Mouse (Mus musculus) heart, postnatal 36 days (tissue): Measurements from ENCODE around the gene Ppp3cb. TPM values are rescaled to one million over a fixed set of nuclear protein-coding genes. Genes with fewer than 3 reads are reported as not detected.
A peak's percentile ranks its signal among the peaks of the same experiment; 100 is the strongest.

Source experiments
- DNase-seq, 2 experiments: peaks; one replicate each; pipeline ENCODE4 v3.0.0; 2021 to 2022
- intact Hi-C: fragments of 180-260 bp; cut with DNase I; formaldehyde crosslinking; loops from one replicate; pipeline ENCODE4 v1.15.1; 2025
- total RNA-seq, 2 experiments: library from RNA; stranded (reverse); gene quantifications; 2 replicates each; pipeline ENCODE4 v1.2.3; 2021

The Ppp3cb gene
- total RNA-seq, 2 experiments from 2014 or later: 64.4 to 65.0 TPM

- no peak for DNase-seq
- intact Hi-C loops: no loop called here
Observed at GRCm38 (mm10) chr14:20482051-20482751, 64.2 kb downstream of the Ppp3cb start.

- intact Hi-C loops: no loop called here
- no peak for DNase-seq
Observed at GRCm38 (mm10) chr14:20481211-20481610, 65.2 kb downstream of the Ppp3cb start.

- intact Hi-C loops: no loop called here
Observed at GRCm38 (mm10) chr14:20480195-20480579, 66.2 kb downstream of the Ppp3cb start.

GRCm38 (mm10) chr14:20479291-20480194 is 66.8 kb downstream of the Ppp3cb start, which contains the start of gene Anxa7:
Gene Anxa7, minus strand, starts transcription at chr14:20480133.
- intact Hi-C loops: loop anchor here (2.0 to 10.0 kb wide), 3 partner anchors 67 to 195 kb away; partner anchors contain the start of genes Ppp3cb and Sec24c
- DNase-seq: peak; percentile 78 to 85

More at GRCm38 (mm10) chr14:20480195-20480579, 66.2 kb downstream of the Ppp3cb start:
- DNase-seq: no peak

DNA sequence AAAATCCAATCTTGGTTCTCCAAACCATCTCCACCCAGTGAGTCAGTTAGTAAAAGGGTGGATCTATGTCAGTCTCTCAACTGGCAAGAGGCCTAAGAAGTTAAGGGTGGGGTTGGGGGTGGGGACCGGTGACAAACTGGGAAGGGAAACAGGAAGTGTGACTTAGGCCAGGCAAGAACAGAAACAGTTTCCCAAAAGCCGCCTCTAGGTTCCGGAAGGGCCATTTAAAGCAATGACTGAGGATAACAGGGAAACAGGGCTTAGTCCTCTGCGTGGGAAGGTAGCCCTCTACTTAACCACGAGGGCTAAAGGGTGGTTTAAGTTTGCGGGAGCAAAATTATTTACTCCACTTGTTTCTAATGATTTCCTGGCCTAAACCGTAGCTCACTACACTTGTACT is 67.6 kb downstream of the Ppp3cb start:
- intact Hi-C loops: loop anchor here (2.0 to 10.0 kb wide), 3 partner anchors 68 to 196 kb away; partner anchors contain the start of genes Ppp3cb and Sec24c
- DNase-seq: peak; percentile 49 to 64

- intact Hi-C loops: loop anchor here (2.0 to 10.0 kb wide), 3 partner anchors 68 to 196 kb away; partner anchors contain the start of genes Ppp3cb and Sec24c
- DNase-seq: no peak
Observed at GRCm38 (mm10) chr14:20478385-20478784, 68.0 kb downstream of the Ppp3cb start.

GRCm38 (mm10) chr14:20477261-20478025 is 68.9 kb downstream of the Ppp3cb start:
- intact Hi-C loops: loop anchor here (2.0 to 10.0 kb wide), 3 partner anchors 69 to 197 kb away; partner anchors contain the start of genes Ppp3cb and Sec24c
- DNase-seq: no peak

DNA sequence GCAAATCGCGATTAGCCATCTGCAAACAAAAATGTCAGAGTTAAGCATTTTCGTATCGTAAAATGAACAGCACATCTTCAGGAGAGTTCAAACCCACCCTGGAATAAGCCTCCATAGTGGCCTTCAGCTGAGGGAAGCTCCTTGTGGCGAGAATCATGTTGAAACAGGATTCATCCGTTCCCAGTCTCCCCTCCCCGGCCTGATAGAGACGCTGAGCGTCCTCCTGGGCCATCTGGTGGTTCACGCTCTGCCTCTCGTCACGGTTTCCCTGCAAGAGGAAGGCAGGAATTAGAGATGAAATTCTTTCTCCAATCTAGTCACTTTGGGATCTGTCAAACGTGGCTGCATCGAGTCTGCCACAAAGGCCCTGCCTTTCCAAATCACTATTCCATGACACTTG is 86.2 kb downstream of the Ppp3cb start:
- no peak for DNase-seq
- intact Hi-C loops: no loop called here

GRCm38 (mm10) chr14:20458378-20458777 is 88.0 kb downstream of the Ppp3cb start:
- no peak for DNase-seq
- intact Hi-C loops: no loop called here

DNA sequence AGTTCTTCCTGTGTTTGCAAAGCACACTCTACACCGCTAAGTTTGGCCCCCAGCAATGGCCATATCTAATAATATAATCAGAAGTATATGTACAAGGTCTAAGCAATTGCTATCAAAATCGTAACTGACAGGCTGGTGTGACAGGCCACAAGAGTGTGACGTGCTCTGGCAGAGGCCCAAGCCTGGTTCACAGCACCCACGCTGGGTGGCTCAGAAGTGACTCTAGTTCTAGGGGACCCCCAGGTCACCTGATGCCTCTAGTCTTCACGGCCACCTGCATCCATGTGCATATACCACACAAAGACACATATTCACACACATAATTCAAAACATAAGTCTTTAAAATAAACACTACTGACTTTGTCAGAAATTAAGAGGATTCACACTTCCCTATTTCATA is 93.4 kb downstream of the Ppp3cb start:
- intact Hi-C loops: no loop called here
- DNase-seq: no peak

DNA sequence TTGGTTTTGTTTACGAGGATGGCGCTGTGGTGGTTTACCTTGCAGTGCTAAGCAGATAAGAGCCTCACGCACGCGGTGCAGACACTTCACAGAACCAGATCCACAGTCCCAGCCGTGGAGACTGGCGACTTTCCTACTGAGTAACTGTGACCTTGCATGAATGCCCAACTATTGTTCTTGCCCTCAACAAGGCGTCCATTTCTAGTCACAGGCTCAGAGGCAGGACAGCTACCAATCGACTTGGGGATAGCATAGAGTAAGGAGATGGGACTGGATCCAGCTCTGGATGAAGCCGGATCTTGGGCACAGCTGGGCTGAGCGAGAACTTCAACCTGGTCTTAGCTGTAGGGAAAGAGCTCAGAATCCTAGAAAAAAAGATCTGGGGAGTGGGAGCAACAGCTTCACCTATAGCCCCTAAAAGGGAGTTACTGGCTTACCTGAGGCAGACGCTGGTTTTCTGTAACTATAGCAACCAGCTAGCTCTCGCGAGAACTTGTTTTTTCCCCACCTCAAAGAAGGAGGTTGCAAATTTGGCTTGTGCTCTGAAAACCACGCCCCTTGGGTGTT is 94.5 kb downstream of the Ppp3cb start, which contains the start of gene Cfap70:
Gene Cfap70, minus strand, starts transcription at position 462 of the 567 bp plus-strand sequence.
- intact Hi-C loops: no loop called here
- DNase-seq: peak; percentile 24 to 26

- intact Hi-C loops: no loop called here
- no peak for DNase-seq
Observed at GRCm38 (mm10) chr14:20451302-20451701, 95.1 kb downstream of the Ppp3cb start.

Other genes with a start within 250 kb of the Ppp3cb start
- gene Ecd, start 198.5 kb downstream of the Ppp3cb start, total RNA-seq: 10 to 100 TPM; 34.3 to 35.3 TPM
- 10 to 100 TPM; 29.6 to 35.0 TPM for gene Fam149b, start 198.4 kb downstream of the Ppp3cb start, total RNA-seq
- 10 to 100 TPM; 10.7 to 13.8 TPM for gene Dnajc9, start 157.7 kb downstream of the Ppp3cb start, total RNA-seq
- 10 to 100 TPM; 64.9 to 71.7 TPM for gene Mrps16, start 152.9 kb downstream of the Ppp3cb start, total RNA-seq
- gene Cfap70, start 94.3 kb downstream of the Ppp3cb start, total RNA-seq: not detected
- gene Anxa7, start 66.4 kb downstream of the Ppp3cb start, total RNA-seq: 10 to 100 TPM; 52.3 to 55.4 TPM
- gene Mss51, start 49.7 kb downstream of the Ppp3cb start, total RNA-seq: under 1 TPM; 0.41 to 0.58 TPM
- gene Usp54, start 94.5 kb upstream of the Ppp3cb start, total RNA-seq: 10 to 100 TPM; 20.9 to 21.1 TPM
- under 1 TPM; 0.92 to 1.00 TPM for gene Myoz1, start 110.0 kb upstream of the Ppp3cb start, total RNA-seq
- 100 to 1,000 TPM; 111 to 118 TPM for gene Synpo2l, start 121.8 kb upstream of the Ppp3cb start, total RNA-seq
- gene Sec24c, start 127.7 kb upstream of the Ppp3cb start, total RNA-seq: 100 to 1,000 TPM in 1 of 2 experiments, 10 to 100 TPM in 1; 97.8 to 104 TPM
- gene Fut11, start 148.4 kb upstream of the Ppp3cb start, total RNA-seq: 1 to 10 TPM; 6.6 to 7.1 TPM
- 100 to 1,000 TPM; 120 to 123 TPM for gene Chchd1, start 156.4 kb upstream of the Ppp3cb start, total RNA-seq
- 10 to 100 TPM; 45.4 to 47.8 TPM for gene Zswim8, start 161.0 kb upstream of the Ppp3cb start, total RNA-seq
- 10 to 100 TPM; 10.6 to 10.8 TPM for gene Ndst2, start 188.0 kb upstream of the Ppp3cb start, total RNA-seq
- 10 to 100 TPM; 51.4 to 52.8 TPM for gene Camk2g, start 247.5 kb upstream of the Ppp3cb start, total RNA-seq